Mouse (Mus musculus): ENCODE data around the gene Ms4a14. TPM values are rescaled to one million over a fixed set of nuclear protein-coding genes. Genes with fewer than 3 reads are reported as not detected.
"Not testable (repeated sequence)": the region's sequence is repeated elsewhere in the genome, so short reads cannot be mapped to it uniquely, and the experiment has no call there.

Gene Ms4a14
- polyA plus RNA-seq, 1 experiment from 2014 or later, result not detected

DNA sequence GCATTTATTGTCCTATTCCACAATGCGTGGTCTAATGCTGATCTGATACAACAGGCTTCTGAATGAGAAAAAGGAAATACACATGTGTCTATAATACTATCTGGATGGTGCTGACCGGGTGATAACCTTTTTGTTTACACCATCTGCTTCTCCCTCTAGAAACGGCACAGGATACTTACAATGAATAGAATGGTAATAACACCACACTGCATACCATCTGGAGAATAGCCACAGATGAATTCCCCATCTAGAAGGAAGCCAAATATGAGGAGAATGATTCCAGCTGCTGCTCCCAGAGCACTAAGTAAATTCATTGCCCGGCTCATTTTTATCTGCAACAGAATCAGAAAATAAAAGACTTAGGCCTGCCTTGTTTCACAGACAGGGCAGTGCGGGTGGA, 37.8 kb downstream of the Ms4a14 start:
- H3K9ac ChIP-seq (ENCODE audit: low read length), result no peak overlapping the region
- no peak for DNase-seq (ENCODE audit: low spot score)
- WGBS, result 79% methylated on average over 5 of the region's 5 CpGs
- ATAC-seq (replicated peaks; ENCODE audit: low FRiP score), result no peak
- H3K4me3 ChIP-seq (ENCODE audit: low read depth, low read length), result no peak overlapping the region
- H3K9me3 ChIP-seq (ENCODE audit: control insufficient read depth, low read length), result no peaks in the 10 kb centered on the region
- no peak overlapping the region for H3K4me2 ChIP-seq (ENCODE audit: low read depth, low read length, severe bottlenecking)
- no peak overlapping the region for H3K27ac ChIP-seq (ENCODE audit: low read depth, low read length)
- H3K36me3 ChIP-seq (ENCODE audit: control insufficient read depth, insufficient read depth, low read length), result no peaks in the 10 kb centered on the region
- no peaks in the 10 kb centered on the region for H3K27me3 ChIP-seq (ENCODE audit: control insufficient read depth, insufficient read depth, low read length)
- H3K4me1 ChIP-seq (replicated peaks; ENCODE audit: control insufficient read depth, insufficient read depth, low read length), result no peaks in the 10 kb centered on the region

DNA sequence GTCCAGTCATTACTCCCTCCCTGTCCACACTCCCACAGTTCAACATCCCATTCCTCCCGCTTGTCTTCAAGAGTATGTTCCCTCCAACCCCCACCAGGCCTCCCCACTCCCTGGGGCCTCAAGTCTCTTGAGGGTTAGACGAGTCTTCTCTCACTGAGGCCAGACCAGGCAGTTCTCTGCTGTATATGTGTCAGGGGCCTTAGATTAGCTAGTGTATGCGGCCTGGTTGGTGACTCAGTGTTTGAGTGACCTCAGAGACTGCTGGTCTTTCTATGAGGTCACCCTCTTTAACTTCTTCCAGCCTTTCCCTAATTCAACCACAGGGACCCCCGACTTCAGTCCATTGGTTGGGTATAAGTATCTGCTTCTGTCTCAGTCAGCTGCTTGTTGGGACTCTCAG, 47.3 kb downstream of the Ms4a14 start:
- H3K4me2 ChIP-seq (ENCODE audit: low read depth, low read length, severe bottlenecking), result no peak overlapping the region
- no peaks in the 10 kb centered on the region for H3K27me3 ChIP-seq (ENCODE audit: control insufficient read depth, insufficient read depth, low read length)
- ATAC-seq (replicated peaks; ENCODE audit: low FRiP score), result no peak
- no peak for DNase-seq (ENCODE audit: low spot score)
- WGBS, result 85% methylated on average over 4 of the region's 4 CpGs
- H3K9ac ChIP-seq (ENCODE audit: low read length), result no peak overlapping the region
- H3K27ac ChIP-seq (ENCODE audit: low read depth, low read length), result no peak overlapping the region
- H3K4me1 ChIP-seq (replicated peaks; ENCODE audit: control insufficient read depth, insufficient read depth, low read length), result no peaks in the 10 kb centered on the region
- H3K9me3 ChIP-seq (ENCODE audit: control insufficient read depth, low read length), result no peaks in the 10 kb centered on the region
- no peaks in the 10 kb centered on the region for H3K36me3 ChIP-seq (ENCODE audit: control insufficient read depth, insufficient read depth, low read length)
- H3K4me3 ChIP-seq (ENCODE audit: low read depth, low read length), result no peak overlapping the region

DNA sequence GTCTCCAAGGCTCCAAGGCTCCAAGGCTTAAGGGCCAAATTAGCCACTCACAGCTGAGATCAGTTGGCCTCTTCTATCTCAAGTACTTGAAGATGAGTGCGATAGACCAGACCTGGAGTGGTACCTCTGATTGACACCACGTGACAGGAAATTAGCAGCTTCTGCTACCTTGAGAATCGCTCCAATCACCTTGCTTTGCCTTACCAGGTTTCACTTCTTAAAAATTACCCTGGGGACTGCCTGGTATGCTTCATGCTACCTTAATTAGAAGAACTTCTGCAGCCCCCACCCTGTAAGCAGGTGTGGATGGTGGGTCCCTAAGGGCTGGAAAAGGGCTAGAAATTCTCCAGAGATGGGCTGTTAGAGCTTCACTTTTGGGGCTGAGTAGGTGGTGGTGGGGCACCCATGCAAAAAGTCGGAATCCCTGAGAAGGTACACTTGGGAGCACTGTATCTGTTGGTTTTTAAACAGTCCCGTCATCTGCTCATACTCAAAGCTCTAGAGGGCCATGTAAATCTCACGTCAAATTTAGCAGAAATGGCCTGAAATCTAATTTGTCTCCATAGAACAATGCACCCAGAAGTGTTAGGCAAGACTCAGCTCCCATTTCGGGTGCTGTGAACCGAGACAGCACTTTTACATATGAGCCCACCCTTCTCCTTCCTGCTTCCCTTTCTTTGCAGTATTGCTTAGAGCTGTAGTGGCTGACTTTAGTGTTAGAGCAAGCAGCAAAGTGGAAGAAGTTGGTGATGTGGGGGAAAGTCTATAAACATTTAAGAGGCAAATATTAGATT, 48.0 kb downstream of the Ms4a14 start, which contains the start of gene Ms4a1:
Ms4a1 (minus strand) TSS at position 190 of the 794 bp plus-strand sequence.
- Histone ChIP-seq H3K4me2 (ENCODE audit: low read depth, low read length, severe bottlenecking) (no peak within 1 kb of the TSS), H3K27me3 (ENCODE audit: control insufficient read depth, insufficient read depth, low read length) (no peaks in the 10 kb centered on the region), H3K9me3 (ENCODE audit: control insufficient read depth, low read length) (no peaks in the 10 kb centered on the region), H3K27ac (ENCODE audit: low read depth, low read length) (no peak within 1 kb of the TSS), H3K4me3 (ENCODE audit: low read depth, low read length) (no peak within 1 kb of the TSS), H3K4me1 (replicated peaks; ENCODE audit: control insufficient read depth, insufficient read depth, low read length) (no peaks in the 10 kb centered on the region), H3K9ac (ENCODE audit: low read length) (no peak within 1 kb of the TSS), H3K36me3 (ENCODE audit: control insufficient read depth, insufficient read depth, low read length) (no peaks in the 10 kb centered on the region)
- DNase-seq (ENCODE audit: low spot score), result no peak
- 90% methylated on average over 8 of the region's 8 CpGs for WGBS
- ATAC-seq (replicated peaks; ENCODE audit: low FRiP score), result no peak

DNA sequence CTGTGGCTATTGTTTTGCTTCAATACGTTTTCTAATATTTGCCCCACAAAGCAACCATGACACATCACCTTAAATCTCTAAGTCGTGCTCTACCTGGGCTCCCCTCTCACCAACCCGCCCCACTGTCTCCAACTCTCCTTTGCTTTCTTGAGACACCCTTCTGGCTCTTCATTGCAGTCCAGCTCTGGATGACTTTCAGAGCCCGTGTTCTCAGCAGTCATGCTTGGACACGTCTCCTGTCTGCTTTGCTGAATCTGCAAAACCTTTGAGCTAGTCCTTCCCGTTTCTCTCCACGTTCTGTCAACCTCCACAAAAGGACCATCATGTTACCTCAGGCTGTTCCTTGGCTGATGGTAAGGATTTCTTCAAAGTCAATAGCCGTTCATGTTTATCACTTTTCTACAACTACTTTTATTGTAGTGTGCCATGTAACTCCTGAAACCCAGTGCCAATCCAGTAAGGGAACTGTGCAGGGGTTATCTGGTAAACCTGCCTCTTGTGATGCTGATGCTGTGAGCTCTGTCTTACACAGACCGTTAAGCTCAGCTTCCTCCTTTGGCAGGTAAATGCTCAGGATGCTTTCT, 49.6 kb downstream of the Ms4a14 start:
- no peaks in the 10 kb centered on the region for H3K27me3 ChIP-seq (ENCODE audit: control insufficient read depth, insufficient read depth, low read length)
- H3K9ac ChIP-seq (ENCODE audit: low read length), result no peak overlapping the region
- 82% methylated on average over 9 of the region's 9 CpGs for WGBS
- no peak overlapping the region for H3K27ac ChIP-seq (ENCODE audit: low read depth, low read length)
- H3K4me1 ChIP-seq (replicated peaks; ENCODE audit: control insufficient read depth, insufficient read depth, low read length), result no peaks in the 10 kb centered on the region
- ATAC-seq (replicated peaks; ENCODE audit: low FRiP score) (no peak), DNase-seq (ENCODE audit: low spot score) (no peak)
- H3K4me2 ChIP-seq (ENCODE audit: low read depth, low read length, severe bottlenecking), result no peak overlapping the region
- H3K4me3 ChIP-seq (ENCODE audit: low read depth, low read length), result no peak overlapping the region
- no peaks in the 10 kb centered on the region for H3K9me3 ChIP-seq (ENCODE audit: control insufficient read depth, low read length)
- H3K36me3 ChIP-seq (ENCODE audit: control insufficient read depth, insufficient read depth, low read length), result no peaks in the 10 kb centered on the region

DNA sequence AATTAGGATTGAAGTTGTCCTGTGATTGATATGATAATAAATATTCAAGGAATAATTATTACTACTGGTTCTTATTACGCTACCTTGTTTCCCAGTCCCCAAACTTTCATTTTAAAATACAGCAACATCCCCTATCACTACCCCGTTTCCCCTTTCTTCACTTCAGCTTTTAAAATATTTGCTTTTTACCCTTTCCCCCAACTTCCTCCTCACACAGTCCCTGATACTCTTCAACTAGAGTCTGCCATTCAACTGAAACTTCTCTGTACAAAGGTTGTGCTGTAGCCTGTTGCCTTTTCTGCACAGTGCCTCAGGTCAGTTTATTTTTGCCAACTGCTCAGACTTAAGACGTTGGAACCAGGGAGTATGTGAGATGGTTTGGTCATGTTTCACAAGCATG, 50.7 kb downstream of the Ms4a14 start:
- 87% methylated on average over 3 of the region's 3 CpGs for WGBS
- no peak for ATAC-seq (replicated peaks; ENCODE audit: low FRiP score)
- H3K27me3 ChIP-seq (ENCODE audit: control insufficient read depth, insufficient read depth, low read length), result no peaks in the 10 kb centered on the region
- H3K9ac ChIP-seq (ENCODE audit: low read length), result no peak overlapping the region
- DNase-seq (ENCODE audit: low spot score), result no peak
- H3K4me3 ChIP-seq (ENCODE audit: low read depth, low read length), result no peak overlapping the region
- H3K4me1 ChIP-seq (replicated peaks; ENCODE audit: control insufficient read depth, insufficient read depth, low read length), result no peaks in the 10 kb centered on the region
- H3K36me3 ChIP-seq (ENCODE audit: control insufficient read depth, insufficient read depth, low read length), result no peaks in the 10 kb centered on the region
- no peak overlapping the region for H3K4me2 ChIP-seq (ENCODE audit: low read depth, low read length, severe bottlenecking)
- H3K9me3 ChIP-seq (ENCODE audit: control insufficient read depth, low read length), result no peaks in the 10 kb centered on the region
- H3K27ac ChIP-seq (ENCODE audit: low read depth, low read length), result no peak overlapping the region

DNA sequence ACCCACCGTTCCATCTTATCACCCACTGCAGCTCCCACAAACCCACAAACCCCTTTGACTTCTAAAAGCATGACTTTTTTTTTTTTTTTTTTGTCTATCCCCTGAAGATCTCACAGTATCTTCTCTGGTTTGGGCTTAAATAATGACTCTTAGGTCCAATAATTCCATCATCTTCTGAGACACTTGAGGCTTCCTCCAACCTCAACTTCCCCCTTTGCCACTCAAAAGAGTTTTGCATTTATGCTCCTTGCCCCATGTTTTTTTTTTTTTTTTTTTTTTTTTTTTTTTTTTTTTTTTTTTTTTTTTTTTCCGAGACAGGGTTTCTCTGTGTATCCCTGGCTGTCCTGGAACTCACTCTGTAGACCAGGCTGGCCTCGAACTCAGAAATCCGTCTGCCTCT, 51.3 kb downstream of the Ms4a14 start:
- H3K9me3 ChIP-seq (ENCODE audit: control insufficient read depth, low read length); H3K4me1 ChIP-seq (replicated peaks; ENCODE audit: control insufficient read depth, insufficient read depth, low read length); H3K27me3 ChIP-seq (ENCODE audit: control insufficient read depth, insufficient read depth, low read length); DNase-seq (ENCODE audit: low spot score); H3K4me3 ChIP-seq (ENCODE audit: low read depth, low read length); H3K27ac ChIP-seq (ENCODE audit: low read depth, low read length); H3K9ac ChIP-seq (ENCODE audit: low read length); H3K4me2 ChIP-seq (ENCODE audit: low read depth, low read length, severe bottlenecking); ATAC-seq (replicated peaks; ENCODE audit: low FRiP score); H3K36me3 ChIP-seq (ENCODE audit: control insufficient read depth, insufficient read depth, low read length): not testable (repeated sequence)
- WGBS, result 86% methylated on average over 4 of the region's 4 CpGs

DNA sequence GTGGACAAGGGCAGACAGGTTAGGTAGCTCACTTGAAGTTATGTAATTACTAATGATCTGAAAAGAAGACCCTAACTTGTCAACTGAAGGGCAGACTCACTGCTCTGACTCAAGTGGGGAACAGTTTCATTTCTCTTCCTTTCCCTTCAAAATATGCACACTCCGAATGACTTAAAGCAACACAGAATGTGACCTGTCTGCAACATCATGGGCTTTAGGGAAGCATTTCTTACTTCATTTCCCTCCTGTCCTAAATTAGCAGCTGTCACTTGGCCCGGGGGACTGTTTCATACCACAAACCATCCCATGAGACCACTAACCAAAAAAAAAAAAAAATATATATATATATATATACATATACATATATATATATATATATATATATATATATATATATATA, 52.7 kb downstream of the Ms4a14 start:
- DNase-seq (ENCODE audit: low spot score) (no peak), ATAC-seq (replicated peaks; ENCODE audit: low FRiP score) (no peak)
- no peak overlapping the region for H3K4me2 ChIP-seq (ENCODE audit: low read depth, low read length, severe bottlenecking)
- no peak overlapping the region for H3K9ac ChIP-seq (ENCODE audit: low read length)
- H3K9me3 ChIP-seq (ENCODE audit: control insufficient read depth, low read length), result no peaks in the 10 kb centered on the region
- WGBS, result 88% methylated on average over 2 of the region's 2 CpGs
- H3K36me3 ChIP-seq (ENCODE audit: control insufficient read depth, insufficient read depth, low read length), result no peaks in the 10 kb centered on the region
- H3K27me3 ChIP-seq (ENCODE audit: control insufficient read depth, insufficient read depth, low read length), result no peaks in the 10 kb centered on the region
- H3K27ac ChIP-seq (ENCODE audit: low read depth, low read length), result no peak overlapping the region
- H3K4me3 ChIP-seq (ENCODE audit: low read depth, low read length), result no peak overlapping the region
- H3K4me1 ChIP-seq (replicated peaks; ENCODE audit: control insufficient read depth, insufficient read depth, low read length), result no peaks in the 10 kb centered on the region

All from forebrain, embryonic 11.5 days (tissue).